ENCODE assay signal across 8 mouse cellular contexts in the genomic region with DNA sequence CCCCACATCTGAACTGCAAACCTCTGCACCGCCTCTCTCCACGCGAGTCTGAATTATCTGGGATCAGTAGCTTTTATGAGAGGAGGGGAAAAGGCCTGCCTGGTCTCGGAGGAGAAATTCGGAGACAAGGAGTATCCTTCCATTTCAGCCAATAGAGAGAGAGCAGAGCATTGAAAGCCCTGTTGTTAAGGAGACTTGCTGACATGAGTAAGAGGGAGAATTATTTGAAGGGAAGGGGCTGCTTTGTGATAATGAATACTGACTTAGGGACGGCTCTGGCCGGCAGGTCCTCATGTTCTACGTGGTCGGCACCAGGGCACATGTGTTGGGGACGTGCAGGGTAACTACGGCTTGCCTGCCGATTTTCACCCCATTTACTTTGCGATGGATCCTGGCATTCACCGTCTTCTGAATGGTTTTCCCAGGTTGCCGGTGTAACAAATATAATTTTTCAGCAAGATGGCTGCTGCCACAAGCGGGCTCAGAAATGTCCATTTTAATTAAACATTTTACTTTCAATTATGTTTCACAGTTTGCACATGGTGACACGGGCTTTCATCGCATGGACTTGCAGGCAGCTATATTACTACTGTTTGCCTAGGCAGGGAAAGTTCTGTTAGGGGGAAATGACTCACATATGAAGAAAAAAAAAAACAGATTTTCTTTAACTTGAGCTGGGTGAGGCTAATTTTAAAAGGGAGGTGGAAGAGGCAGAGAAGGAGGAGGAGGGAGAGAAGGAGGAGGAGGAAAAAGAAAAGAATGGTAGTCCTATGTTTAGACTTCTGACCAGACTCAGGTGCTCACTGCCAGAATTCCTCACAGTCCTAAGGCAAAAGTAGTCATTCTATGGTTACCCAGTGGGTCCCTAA.
A peak's percentile ranks its signal among the peaks of the same experiment; 100 is the strongest.
DNase-seq lines count a peak whose midpoint lies in the region; ATAC-seq and TF ChIP-seq lines count a peak whose summit lies in the region.

No protein-coding gene starts in this region.

- TF ChIP-seq CTCF in left cerebral cortex, adult 2 months (IDR thresholded peaks at IDR 0.05): no peak

- ATAC-seq in forebrain, embryonic 14.5 days: 0 out of 2 replicates have a peak, but pooled peaks have one; percentile 19
- ATAC-seq in midbrain, embryonic 12.5 days (ENCODE audit: low FRiP score, low read depth): 0 out of 2 replicates have a peak, but pooled peaks have one; percentile 34
- ATAC-seq in cerebellum, adult (ENCODE audit: insufficient number of reproducible peaks, low FRiP score, low TSS enrichment): no peak

- H3K4me3 ChIP-seq in left cerebral cortex, adult 2 months: peak overlapping the region; percentile 22
- H3K4me3 ChIP-seq in forebrain, embryonic 14.5 days (ENCODE audit: low read depth, low read length): 0 out of 2 replicates have a peak overlapping the region, but pooled peaks have one; percentile 1
- 0 out of 2 replicates have a peak overlapping the region, but pooled peaks have one; percentile 1 for H3K4me3 ChIP-seq in midbrain, embryonic 12.5 days

- H3K36me3 ChIP-seq in forebrain, embryonic 14.5 days (ENCODE audit: control insufficient read depth, insufficient read depth, low read length): no peaks in the 10 kb centered on the region
- H3K36me3 ChIP-seq in midbrain, embryonic 12.5 days: no peaks in the 10 kb centered on the region

- no peak overlapping the region for H3K27ac ChIP-seq in left cerebral cortex, adult 2 months
- peak overlapping the region; percentile 41; the same call in 1 of the 2 replicates for H3K27ac ChIP-seq in forebrain, embryonic 14.5 days (ENCODE audit: low read depth, low read length)
- peak overlapping the region; percentile 43 for H3K27ac ChIP-seq in midbrain, embryonic 12.5 days (replicated peaks)

- peak overlapping the region; percentile 29; the same call in 1 of the 2 replicates for H3K9ac ChIP-seq in forebrain, embryonic 14.5 days (ENCODE audit: low read length)
- H3K9ac ChIP-seq in midbrain, embryonic 12.5 days (replicated peaks): 0 out of 2 replicates have a peak overlapping the region, but pooled peaks have one; percentile 11

- peak in 1 of 2 experiments; percentile 8 for DNase-seq in left cerebral cortex, adult 2 months (ENCODE audit: extremely low spot score in 1 of 2, low spot score in 2 of 2)
- DNase-seq in left cerebral cortex, postnatal 4 days: no peak
- DNase-seq in embryo, embryonic 10.5 days (ENCODE audit: low spot score): peak; percentile 33
- DNase-seq in forebrain, embryonic 14.5 days (ENCODE audit: low spot score): peak; percentile 46
- DNase-seq in thymus, postnatal 4 days: no peak
- no peak for DNase-seq in adrenal gland, adult 18-20 months (ENCODE audit: low spot score in 2 of 2)

- WGBS in forebrain, embryonic 14.5 days: 60% methylated on average over 18 of the region's 18 CpGs
- 42% methylated on average over 18 of the region's 18 CpGs for WGBS in midbrain, embryonic 12.5 days

- H3K4me2 ChIP-seq in forebrain, embryonic 14.5 days (ENCODE audit: low read length): peak overlapping the region; percentile 28; the same call in 1 of the 2 replicates
- H3K4me2 ChIP-seq in midbrain, embryonic 12.5 days (replicated peaks): peak overlapping the region; percentile 39

- no peaks in the 10 kb centered on the region for H3K9me3 ChIP-seq in forebrain, embryonic 14.5 days (replicated peaks; ENCODE audit: control insufficient read depth, low read length)
- no peaks in the 10 kb centered on the region for H3K9me3 ChIP-seq in midbrain, embryonic 12.5 days

- no peaks in the 10 kb centered on the region for H3K27me3 ChIP-seq in forebrain, embryonic 14.5 days (replicated peaks; ENCODE audit: control insufficient read depth, insufficient read depth, low read length)
- H3K27me3 ChIP-seq in midbrain, embryonic 12.5 days: peaks cover 22% of the 10 kb centered on the region

- intact Hi-C loops in left cerebral cortex, adult 2 months (cut with DNase I): loop anchor here (2.0 to 5.0 kb wide), 2 partner anchors 874 to 1920 kb away; a partner anchor contains a TSS
- intact Hi-C loops in left cerebral cortex, postnatal 4 days (cut with DNase I): loop anchor here (2.0 to 10.0 kb wide), 2 partner anchors 322 to 842 kb away; no protein-coding TSS in a partner anchor

- H3K4me1 ChIP-seq in forebrain, embryonic 14.5 days (ENCODE audit: control insufficient read depth, insufficient read depth, low read length): peaks cover 2% of the 10 kb centered on the region; the same call in 1 of the 2 replicates
- H3K4me1 ChIP-seq in midbrain, embryonic 12.5 days: 0 out of 2 replicates have a peak, but pooled peaks cover 8% of the 10 kb centered on the region

Comparison
In these comparisons a context has a peak if more than half of its experiments do, and no peak if none do; other contexts are left out.
1. DNase-seq: peak in embryo, embryonic 10.5 days (single experiment) and forebrain, embryonic 14.5 days (single experiment); none in left cerebral cortex, postnatal 4 days (single experiment), thymus, postnatal 4 days (single experiment) and adrenal gland, adult 18-20 months (0 of 2).
2. Peak in every context shown above with its lines, with median percentiles within 50 percentile points of each other: H3K4me3 ChIP-seq.